Mouse (Mus musculus): ENCODE measurements around the gene Edn1. TPM values are rescaled to one million over a fixed set of nuclear protein-coding genes. Genes with fewer than 3 reads are reported as not detected.

The Edn1 gene
- total RNA-seq (2012; rRNA removed), result not detected in 2 replicates
- polyA plus RNA-seq (2012; ENCODE audit: insufficient read depth in 1 of 2, insufficient read length in 2 of 2, low read depth in 1 of 2, low replicate concordance in 2 of 2, missing spikeins in 1 of 2), result not detected

- no peak within 1 kb of the TSS for H3K4me3 ChIP-seq (ENCODE audit: control insufficient read depth in 1 of 2, insufficient read depth in 1 of 2, low read depth in 2 of 2, low read length in 2 of 2)
- no peaks in the 10 kb centered on the region for H3K36me3 ChIP-seq (ENCODE audit: control insufficient read depth in 1 of 2, insufficient read depth in 2 of 2, low read length in 2 of 2)
- H3K27me3 ChIP-seq (ENCODE audit: control insufficient read depth in 1 of 2, insufficient read depth in 2 of 2, low read length in 2 of 2), result no peaks in the 10 kb centered on the region
- TF ChIP-seq JUND (IDR thresholded peaks at IDR 0.05; ENCODE audit: low read depth, low read length), result no peak
- no peak within 1 kb of the TSS for H3K27ac ChIP-seq (ENCODE audit: control insufficient read depth, low read depth, low read length)
- H3K9me3 ChIP-seq (replicated peaks; ENCODE audit: insufficient read depth, low read length), result no peaks in the 10 kb centered on the region
- no peak within 1 kb of the TSS for H3K9ac ChIP-seq (ENCODE audit: control insufficient read depth, low read depth, low read length, poor library complexity, severe bottlenecking)
- H3K4me1 ChIP-seq (ENCODE audit: control insufficient read depth in 1 of 2, insufficient read depth in 2 of 2, low read length in 2 of 2), result no peaks in the 10 kb centered on the region
- DNase-seq (ENCODE audit: low read depth, low spot score), result peak; percentile 1
- no peaks in the 10 kb centered on the region for H3K79me2 ChIP-seq (ENCODE audit: control insufficient read depth, insufficient read depth, low read length, poor library complexity)
Measured at GRCm38 (mm10) chr13:42301161-42301721, at the start of gene Edn1. Edn1 (plus strand) TSS chr13:42301476.

GRCm38 (mm10) chr13:42253821-42254220 is 47.5 kb upstream of the Edn1 start:
- DNase-seq (ENCODE audit: low read depth, low spot score), result no peak
- Histone ChIP-seq H3K27ac (ENCODE audit: control insufficient read depth, low read depth, low read length) (no peak overlapping the region), H3K27me3 (ENCODE audit: control insufficient read depth in 1 of 2, insufficient read depth in 2 of 2, low read length in 2 of 2) (no peaks in the 10 kb centered on the region), H3K9ac (ENCODE audit: control insufficient read depth, low read depth, low read length, poor library complexity, severe bottlenecking) (no peak overlapping the region), H3K4me3 (ENCODE audit: control insufficient read depth in 1 of 2, insufficient read depth in 1 of 2, low read depth in 2 of 2, low read length in 2 of 2) (no peak overlapping the region), H3K36me3 (ENCODE audit: control insufficient read depth in 1 of 2, insufficient read depth in 2 of 2, low read length in 2 of 2) (no peaks in the 10 kb centered on the region), H3K79me2 (ENCODE audit: control insufficient read depth, insufficient read depth, low read length, poor library complexity) (no peaks in the 10 kb centered on the region), H3K4me1 (ENCODE audit: control insufficient read depth in 1 of 2, insufficient read depth in 2 of 2, low read length in 2 of 2) (no peaks in the 10 kb centered on the region), H3K9me3 (replicated peaks; ENCODE audit: insufficient read depth, low read length) (no peaks in the 10 kb centered on the region)
- TF ChIP-seq MYB (IDR thresholded peaks at IDR 0.05; ENCODE audit: low read depth, low read length), result no peak
- no peak for TF ChIP-seq MAFK (IDR thresholded peaks at IDR 0.05; ENCODE audit: borderline replicate concordance, low read depth, low read length)
- no peak for TF ChIP-seq SMC3 (IDR thresholded peaks at IDR 0.05; ENCODE audit: low read depth, low read length)
- no peak for TF ChIP-seq MYC (IDR thresholded peaks at IDR 0.05; ENCODE audit: low read depth, low read length)

GRCm38 (mm10) chr13:42255105-42255504 is 46.2 kb upstream of the Edn1 start:
- Histone ChIP-seq H3K4me3 (ENCODE audit: control insufficient read depth in 1 of 2, insufficient read depth in 1 of 2, low read depth in 2 of 2, low read length in 2 of 2) (no peak overlapping the region), H3K9ac (ENCODE audit: control insufficient read depth, low read depth, low read length, poor library complexity, severe bottlenecking) (no peak overlapping the region), H3K27ac (ENCODE audit: control insufficient read depth, low read depth, low read length) (no peak overlapping the region), H3K79me2 (ENCODE audit: control insufficient read depth, insufficient read depth, low read length, poor library complexity) (no peaks in the 10 kb centered on the region), H3K27me3 (ENCODE audit: control insufficient read depth in 1 of 2, insufficient read depth in 2 of 2, low read length in 2 of 2) (no peaks in the 10 kb centered on the region), H3K9me3 (replicated peaks; ENCODE audit: insufficient read depth, low read length) (no peaks in the 10 kb centered on the region), H3K36me3 (ENCODE audit: control insufficient read depth in 1 of 2, insufficient read depth in 2 of 2, low read length in 2 of 2) (no peaks in the 10 kb centered on the region), H3K4me1 (ENCODE audit: control insufficient read depth in 1 of 2, insufficient read depth in 2 of 2, low read length in 2 of 2) (no peaks in the 10 kb centered on the region)
- no peak for TF ChIP-seq KAT2A (conservative IDR thresholded peaks at IDR 0.05; ENCODE audit: low read depth, low read length)
- TF ChIP-seq BHLHE40 (IDR thresholded peaks at IDR 0.05; ENCODE audit: borderline replicate concordance, low read depth, low read length), result no peak
- TF ChIP-seq USF1 (IDR thresholded peaks at IDR 0.05; ENCODE audit: low read depth, low read length), result no peak
- no peak for TF ChIP-seq POLR2AphosphoS5 (IDR thresholded peaks at IDR 0.05; ENCODE audit: borderline replicate concordance, low read depth, low read length)
- TF ChIP-seq POLR2A (IDR thresholded peaks at IDR 0.05; ENCODE audit: control insufficient read depth in 1 of 2, insufficient read depth in 1 of 2, low read depth in 1 of 2, low read length in 2 of 2, poor library complexity in 1 of 2), result no peak
- no peak for TF ChIP-seq ELF1 (IDR thresholded peaks at IDR 0.05; ENCODE audit: low read depth, low read length)
- DNase-seq (ENCODE audit: low read depth, low spot score), result no peak
